Mouse (Mus musculus): ENCODE results near the gene Lemd2.

GRCm38 (mm10) chr17:27239941-27240340 is 35.7 kb upstream of the Lemd2 start:
- TF ChIP-seq POLR2A (IDR thresholded peaks at IDR 0.05; ENCODE audit: low read depth, low read length): no peak
- TF ChIP-seq CTCF (IDR thresholded peaks at IDR 0.05; ENCODE audit: extremely low read depth, insufficient read depth, insufficient read length, insufficient replicate concordance): no peak
